Mouse (Mus musculus) heart, embryonic 11.5 days (tissue): ENCODE results near the gene Gm4881. TPM values are rescaled to one million over a fixed set of nuclear protein-coding genes. Genes with fewer than 3 reads are reported as not detected.
A peak's percentile ranks its signal among the peaks of the same experiment; 100 is the strongest.

ENCODE experiments used
- ATAC-seq: fragments of 200-750 bp; cut with Nextera tagmentation; replicated peaks from 2 replicates; pipeline ENCODE4 v1.8.0; 2017; ENCODE audit warnings: moderate library complexity; ENCODE audit not compliant: insufficient number of reproducible peaks, low FRiP score, low TSS enrichment
- H3K27ac ChIP-seq: fragments of 300-500 bp; sonication (generic); 2 replicates; pipeline ENCODE4 v1.5.1; 2014; ENCODE audit warnings: mild to moderate bottlenecking, low read depth, low read length
- H3K27me3 ChIP-seq: fragments of 300-500 bp; sonication (generic); 2 replicates; pipeline ENCODE4 v1.6.1; 2014; ENCODE audit warnings: mild to moderate bottlenecking, low read length, mixed read lengths; ENCODE audit not compliant: control insufficient read depth, insufficient read depth
- H3K36me3 ChIP-seq: fragments of 300-500 bp; sonication (generic); 2 replicates; pipeline ENCODE4 v1.6.1; 2014; ENCODE audit warnings: mild to moderate bottlenecking, low read length, moderate library complexity, mixed read lengths; ENCODE audit not compliant: control insufficient read depth, insufficient read depth
- H3K4me1 ChIP-seq: fragments of 300-500 bp; sonication (generic); 2 replicates; pipeline ENCODE4 v1.6.1; 2014; ENCODE audit warnings: low read length; ENCODE audit not compliant: control insufficient read depth, insufficient read depth
- H3K4me2 ChIP-seq: fragments of 300-500 bp; sonication (generic); 2 replicates; pipeline ENCODE4 v1.6.1; 2014; ENCODE audit warnings: mild to moderate bottlenecking, moderate library complexity
- H3K4me3 ChIP-seq: fragments of 300-500 bp; sonication (generic); 2 replicates; pipeline ENCODE4 v1.5.1; 2014; ENCODE audit warnings: low read depth, low read length
- H3K9ac ChIP-seq: fragments of 300-500 bp; sonication (generic); 2 replicates; pipeline ENCODE4 v1.6.1; 2014; ENCODE audit warnings: mild to moderate bottlenecking, low read depth, low read length, moderate library complexity
- H3K9me3 ChIP-seq: fragments of 300-500 bp; sonication (generic); replicated peaks from 2 replicates; pipeline ENCODE4 v1.6.1; 2016; ENCODE audit warnings: low read length; ENCODE audit not compliant: control insufficient read depth
- WGBS: fragments of 180-500 bp; shearing (Covaris S2); extraction: QIAGEN DNeasy Blood & Tissue Kit; methylation state at CpG from one replicate; pipeline ENCODE4 v1.1.7; 2014; ENCODE audit not compliant: insufficient replicate concordance; 5-methylcytosine and 5-hydroxymethylcytosine counted together
- polyA plus RNA-seq: library from polyadenylated mRNA; unstranded; fragments of >200 nt; fragmentation: Nextera tagmentation; extraction: Ambion mirVana; gene quantifications from 2 replicates; pipeline ENCODE4 v1.2.1, GENCODE M21; 2014

Gene Gm4881
- polyA plus RNA-seq, result not detected in 2 replicates

GRCm38 (mm10) chr7:24944257-24944950 is at the start of gene Gm4881:
Gene Gm4881 (minus strand): TSS chr7:24944494.
- peak within 1 kb of the TSS; percentile 18; the same call in 1 of the 2 replicates for H3K9ac ChIP-seq
- ATAC-seq, result no peak

GRCm38 (mm10) chr7:24993081-24993480 is 48.8 kb upstream of the Gm4881 start:
- peaks cover 5% of the 10 kb centered on the region for H3K27me3 ChIP-seq
- H3K4me2 ChIP-seq, result no peak overlapping the region
- H3K9ac ChIP-seq, result no peak overlapping the region
- no peaks in the 10 kb centered on the region for H3K36me3 ChIP-seq
- no peak overlapping the region for H3K27ac ChIP-seq
- ATAC-seq, result no peak
- H3K4me3 ChIP-seq, result no peak overlapping the region
- no peaks in the 10 kb centered on the region for H3K9me3 ChIP-seq
- H3K4me1 ChIP-seq, result no peaks in the 10 kb centered on the region
- WGBS, result 69% methylated on average over 6 of the region's 6 CpGs

More at GRCm38 (mm10) chr7:24944257-24944950, at the start of gene Gm4881:
- Histone ChIP-seq H3K27ac (no peak within 1 kb of the TSS), H3K4me2 (peak within 1 kb of the TSS; percentile 60), H3K4me1 (0 out of 2 replicates have a peak, but pooled peaks cover 5% of the 10 kb centered on the region), H3K36me3 (no peaks in the 10 kb centered on the region), H3K27me3 (peaks cover 100% of the 10 kb centered on the region), H3K4me3 (peak within 1 kb of the TSS; percentile 32), H3K9me3 (no peaks in the 10 kb centered on the region)
- WGBS, result under 1% methylated on average over 57 of the region's 72 CpGs

- H3K4me2 ChIP-seq, result no peak overlapping the region
- 0 out of 2 replicates have a peak, but pooled peaks cover 2% of the 10 kb centered on the region for H3K9me3 ChIP-seq
- no peak overlapping the region for H3K4me3 ChIP-seq
- H3K27ac ChIP-seq, result no peak overlapping the region
- no peaks in the 10 kb centered on the region for H3K36me3 ChIP-seq
- ATAC-seq, result no peak
- 82% methylated on average over 8 of the region's 8 CpGs for WGBS
- no peaks in the 10 kb centered on the region for H3K4me1 ChIP-seq
- peaks cover 5% of the 10 kb centered on the region for H3K27me3 ChIP-seq
- H3K9ac ChIP-seq, result no peak overlapping the region
These were observed 46.2 kb upstream of the Gm4881 start for GRCm38 (mm10) chr7:24990478-24990877.

GRCm38 (mm10) chr7:24987941-24988340 is 43.6 kb upstream of the Gm4881 start:
- WGBS, result 73% methylated on average over 14 of the region's 14 CpGs
- Histone ChIP-seq H3K9me3 (0 out of 2 replicates have a peak, but pooled peaks cover 2% of the 10 kb centered on the region), H3K4me3 (no peak overlapping the region), H3K4me1 (no peaks in the 10 kb centered on the region), H3K9ac (no peak overlapping the region), H3K27ac (no peak overlapping the region), H3K36me3 (no peaks in the 10 kb centered on the region), H3K4me2 (no peak overlapping the region), H3K27me3 (peaks cover 2% of the 10 kb centered on the region; the same call in 1 of the 2 replicates)
- no peak for ATAC-seq

- no peak overlapping the region for H3K27ac ChIP-seq
- no peaks in the 10 kb centered on the region for H3K4me1 ChIP-seq
- H3K4me3 ChIP-seq, result no peak overlapping the region
- H3K4me2 ChIP-seq, result no peak overlapping the region
- H3K9me3 ChIP-seq, result 0 out of 2 replicates have a peak, but pooled peaks cover 2% of the 10 kb centered on the region
- H3K36me3 ChIP-seq, result no peaks in the 10 kb centered on the region
- ATAC-seq, result no peak
- WGBS, result 60% methylated on average over 5 of the region's 5 CpGs
- H3K9ac ChIP-seq, result no peak overlapping the region
- H3K27me3 ChIP-seq, result peaks cover 2% of the 10 kb centered on the region; the same call in 1 of the 2 replicates
These were observed 41.5 kb upstream of the Gm4881 start for GRCm38 (mm10) chr7:24985799-24986198.

GRCm38 (mm10) chr7:24984307-24984706 is 40.0 kb upstream of the Gm4881 start:
- WGBS, result 83% methylated on average over 2 of the region's 2 CpGs
- Histone ChIP-seq H3K9me3 (0 out of 2 replicates have a peak, but pooled peaks cover 2% of the 10 kb centered on the region), H3K4me2 (no peak overlapping the region), H3K27ac (no peak overlapping the region), H3K27me3 (no peaks in the 10 kb centered on the region), H3K4me3 (no peak overlapping the region), H3K9ac (no peak overlapping the region), H3K36me3 (no peaks in the 10 kb centered on the region), H3K4me1 (no peaks in the 10 kb centered on the region)
- no peak for ATAC-seq

- no peak for ATAC-seq
- 70% methylated on average over 5 of the region's 5 CpGs for WGBS
- no peak overlapping the region for H3K4me3 ChIP-seq
These were observed 39.1 kb upstream of the Gm4881 start for GRCm38 (mm10) chr7:24983396-24983795.

GRCm38 (mm10) chr7:24980439-24980838 is 36.1 kb upstream of the Gm4881 start:
- WGBS, result 73% methylated on average over 7 of the region's 7 CpGs
- Histone ChIP-seq H3K9me3 (no peaks in the 10 kb centered on the region), H3K27me3 (no peaks in the 10 kb centered on the region)

More at GRCm38 (mm10) chr7:24983396-24983795, 39.1 kb upstream of the Gm4881 start:
- Histone ChIP-seq H3K4me1 (no peaks in the 10 kb centered on the region), H3K4me2 (no peak overlapping the region), H3K9ac (no peak overlapping the region), H3K27me3 (no peaks in the 10 kb centered on the region), H3K9me3 (0 out of 2 replicates have a peak, but pooled peaks cover 2% of the 10 kb centered on the region), H3K36me3 (no peaks in the 10 kb centered on the region), H3K27ac (no peak overlapping the region)

More at GRCm38 (mm10) chr7:24980439-24980838, 36.1 kb upstream of the Gm4881 start:
- ATAC-seq, result no peak
- no peak overlapping the region for H3K9ac ChIP-seq
- no peaks in the 10 kb centered on the region for H3K4me1 ChIP-seq
- H3K36me3 ChIP-seq, result no peaks in the 10 kb centered on the region
- H3K4me3 ChIP-seq, result no peak overlapping the region
- H3K4me2 ChIP-seq, result no peak overlapping the region
- H3K27ac ChIP-seq, result no peak overlapping the region
